Mouse (Mus musculus): ENCODE data around the gene Nkapd1. TPM values are rescaled to one million over a fixed set of nuclear protein-coding genes. Genes with fewer than 3 reads are reported as not detected.
"Not testable (repeated sequence)": the region's sequence is repeated elsewhere in the genome, so short reads cannot be mapped to it uniquely, and the experiment has no call there.

The Nkapd1 gene
- polyA plus RNA-seq, 1 experiment from 2014 or later: 15.1 TPM

DNA sequence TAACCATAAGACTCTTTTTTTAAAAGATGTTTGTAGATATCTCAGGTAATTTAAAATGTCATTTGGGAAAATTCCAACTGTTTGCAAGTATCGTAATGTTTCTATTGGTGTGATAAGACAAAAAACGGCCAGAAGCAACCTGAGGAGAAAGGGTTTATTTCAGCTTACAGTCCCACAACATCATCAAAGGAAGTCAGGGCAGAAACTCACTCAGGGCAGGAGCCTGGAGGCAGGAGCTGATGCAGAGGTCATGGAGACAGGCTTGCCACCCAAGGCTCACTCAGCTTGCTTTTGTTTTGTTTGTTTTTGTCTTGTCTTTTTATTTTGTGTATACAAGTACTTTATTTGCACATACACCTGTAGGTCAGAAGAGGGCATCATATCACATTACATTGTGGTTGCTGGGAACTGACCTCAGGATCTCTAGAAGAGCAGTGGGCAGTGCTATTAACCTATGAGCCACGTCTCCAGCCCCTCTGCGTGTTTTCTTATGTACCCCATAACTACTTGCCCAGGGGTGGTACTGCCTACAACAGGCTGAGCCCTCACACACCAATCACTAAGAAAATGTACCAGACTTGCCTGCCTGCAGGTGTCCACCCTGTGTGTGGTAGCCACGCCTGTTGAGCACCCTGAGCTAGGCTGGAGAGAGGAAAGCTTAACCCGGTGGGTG lies 14.9 kb upstream of the Nkapd1 start:
- Histone ChIP-seq H3K4me1 (no peaks in the 10 kb centered on the region), H3K4me3 (no peak overlapping the region), H3K36me3 (peaks cover 46% of the 10 kb centered on the region), H3K4me2 (no peak overlapping the region), H3K9me3 (no peaks in the 10 kb centered on the region), H3K27me3 (replicated peaks) (no peaks in the 10 kb centered on the region), H3K27ac (replicated peaks) (no peak overlapping the region), H3K9ac (no peak overlapping the region)
- 82% methylated on average over 6 of the region's 6 CpGs for WGBS
- no peak for ATAC-seq (ENCODE audit: extremely low read depth, insufficient number of reproducible peaks, low FRiP score, low TSS enrichment)

- H3K4me1 ChIP-seq; H3K27ac ChIP-seq (replicated peaks); H3K9ac ChIP-seq; H3K4me2 ChIP-seq; H3K4me3 ChIP-seq; H3K9me3 ChIP-seq; ATAC-seq (ENCODE audit: extremely low read depth, insufficient number of reproducible peaks, low FRiP score, low TSS enrichment); H3K27me3 ChIP-seq (replicated peaks): not testable (repeated sequence)
- H3K36me3 ChIP-seq: peaks cover 33% of the 10 kb centered on the region
- 89% methylated on average over 6 of the region's 8 CpGs for WGBS
Observed at GRCm38 (mm10) chr9:50630903-50631302, 13.6 kb upstream of the Nkapd1 start.

DNA sequence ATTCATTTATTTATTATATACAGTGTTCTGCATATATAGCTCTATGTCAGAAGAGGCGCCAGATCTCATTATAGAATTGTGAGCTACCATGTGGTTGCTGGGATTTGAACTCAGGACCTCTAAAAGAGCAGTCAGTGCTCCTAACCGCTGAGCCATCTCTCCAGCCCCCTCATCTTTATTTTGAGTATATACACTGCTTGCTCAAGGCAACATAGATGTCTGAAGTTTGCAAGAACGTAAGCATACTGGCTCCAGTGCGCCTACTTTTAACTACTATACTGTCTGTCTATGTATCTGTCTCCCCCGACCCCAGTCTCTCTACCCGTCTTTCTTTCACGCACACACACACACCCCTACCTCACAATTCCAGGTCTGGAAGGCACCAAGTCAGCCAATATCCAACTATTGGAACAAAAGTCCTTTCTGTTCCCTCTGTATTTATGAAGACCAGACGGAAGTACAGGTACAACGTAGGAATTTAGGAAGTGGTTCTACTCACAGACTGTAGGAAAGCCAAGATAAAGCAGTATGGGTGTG lies 598 bp upstream of the Nkapd1 start:
- no peak overlapping the region for H3K27ac ChIP-seq (replicated peaks)
- WGBS: 56% methylated on average over 9 of the region's 9 CpGs
- peak overlapping the region; percentile 91 for H3K4me2 ChIP-seq
- H3K27me3 ChIP-seq (replicated peaks): no peaks in the 10 kb centered on the region
- H3K4me3 ChIP-seq: peak overlapping the region; percentile 99
- H3K36me3 ChIP-seq: peaks cover 25% of the 10 kb centered on the region
- peaks cover 15% of the 10 kb centered on the region for H3K4me1 ChIP-seq
- peak overlapping the region; percentile 96; the same call in 1 of the 2 replicates for H3K9ac ChIP-seq
- ATAC-seq (ENCODE audit: extremely low read depth, insufficient number of reproducible peaks, low FRiP score, low TSS enrichment): no peak
- no peaks in the 10 kb centered on the region for H3K9me3 ChIP-seq

GRCm38 (mm10) chr9:50616161-50616560 lies 1.1 kb downstream of the Nkapd1 start:
- no peak for ATAC-seq (ENCODE audit: extremely low read depth, insufficient number of reproducible peaks, low FRiP score, low TSS enrichment)
- WGBS: 35% methylated on average over 11 of the region's 11 CpGs

DNA sequence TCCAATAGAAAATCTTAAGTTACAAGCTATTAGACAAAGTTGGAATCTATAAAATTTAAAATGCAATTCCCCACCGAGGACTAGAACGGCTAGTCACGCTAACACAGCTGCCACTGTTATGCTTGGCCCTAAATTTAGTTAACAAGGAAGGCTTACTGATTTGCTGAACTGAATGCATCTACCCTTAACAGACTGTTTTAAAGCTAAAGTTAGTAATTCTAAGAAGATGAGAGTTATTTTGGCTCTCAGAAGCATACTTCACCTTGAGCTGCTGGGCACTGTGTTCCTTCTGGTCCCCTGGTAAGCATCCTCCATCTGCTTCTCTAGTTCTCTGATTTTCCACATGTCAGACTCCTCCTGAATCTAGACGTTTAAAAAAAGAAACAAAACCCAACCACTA lies 5.1 kb downstream of the Nkapd1 start:
- Histone ChIP-seq H3K9ac (no peak overlapping the region), H3K4me3 (no peak overlapping the region), H3K9me3 (no peaks in the 10 kb centered on the region), H3K4me2 (no peak overlapping the region), H3K27ac (replicated peaks) (no peak overlapping the region), H3K4me1 (peaks cover 10% of the 10 kb centered on the region), H3K27me3 (replicated peaks) (no peaks in the 10 kb centered on the region), H3K36me3 (peaks cover 81% of the 10 kb centered on the region)
- ATAC-seq (ENCODE audit: extremely low read depth, insufficient number of reproducible peaks, low FRiP score, low TSS enrichment): no peak
- WGBS: 88% methylated on average over 4 of the region's 4 CpGs

More at GRCm38 (mm10) chr9:50616161-50616560, 1.1 kb downstream of the Nkapd1 start:
- Histone ChIP-seq H3K4me2 (peak overlapping the region; percentile 91), H3K9ac (peak overlapping the region; percentile 96), H3K36me3 (peaks cover 42% of the 10 kb centered on the region), H3K27me3 (replicated peaks) (no peaks in the 10 kb centered on the region), H3K4me1 (peaks cover 15% of the 10 kb centered on the region), H3K4me3 (peak overlapping the region; percentile 99), H3K9me3 (no peaks in the 10 kb centered on the region), H3K27ac (replicated peaks) (no peak overlapping the region; the same call in 1 of the 2 replicates)

DNA sequence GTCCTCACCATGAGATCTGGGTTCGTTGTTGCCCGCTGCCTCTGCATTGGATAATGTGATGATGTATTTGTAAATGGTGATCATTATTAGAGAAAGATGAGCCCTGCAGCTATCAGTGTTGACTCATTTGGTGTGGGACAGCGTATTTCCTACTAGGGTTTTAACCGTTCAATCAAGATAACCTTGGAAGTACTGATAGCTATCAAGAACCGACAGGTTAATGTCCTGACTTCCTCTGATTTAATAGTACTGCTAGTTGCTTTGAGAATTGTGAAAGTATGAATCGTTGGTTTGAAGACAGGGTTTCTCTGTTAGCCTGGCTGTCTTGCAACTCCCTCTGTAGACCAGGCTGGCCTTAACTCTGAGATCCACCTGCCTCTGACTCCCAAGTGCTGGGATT lies 12.9 kb downstream of the Nkapd1 start:
- WGBS: 0% methylated on average over 6 of the region's 6 CpGs
- no peak for ATAC-seq (ENCODE audit: extremely low read depth, insufficient number of reproducible peaks, low FRiP score, low TSS enrichment)

GRCm38 (mm10) chr9:50603998-50604324 lies 13.3 kb downstream of the Nkapd1 start:
- peaks cover 62% of the 10 kb centered on the region for H3K36me3 ChIP-seq
- H3K9me3 ChIP-seq: no peaks in the 10 kb centered on the region
- peaks cover 36% of the 10 kb centered on the region for H3K4me1 ChIP-seq
- peak overlapping the region; percentile 95 for H3K9ac ChIP-seq
- H3K27me3 ChIP-seq (replicated peaks): no peaks in the 10 kb centered on the region
- 0% methylated on average over 24 of the region's 24 CpGs for WGBS
- peak overlapping the region; percentile 92 for H3K27ac ChIP-seq (replicated peaks)
- peak; percentile 81 for ATAC-seq (ENCODE audit: extremely low read depth, insufficient number of reproducible peaks, low FRiP score, low TSS enrichment)
- peak overlapping the region; percentile 93 for H3K4me3 ChIP-seq
- peak overlapping the region; percentile 92 for H3K4me2 ChIP-seq

More for the DNA sequence above, 12.9 kb downstream of the Nkapd1 start:
- H3K27ac ChIP-seq (replicated peaks): peak overlapping the region; percentile 92
- H3K4me2 ChIP-seq: peak overlapping the region; percentile 92
- H3K4me3 ChIP-seq: peak overlapping the region; percentile 93
- H3K9me3 ChIP-seq: no peaks in the 10 kb centered on the region
- peak overlapping the region; percentile 95 for H3K9ac ChIP-seq
- H3K36me3 ChIP-seq: peaks cover 61% of the 10 kb centered on the region
- peaks cover 36% of the 10 kb centered on the region for H3K4me1 ChIP-seq
- H3K27me3 ChIP-seq (replicated peaks): no peaks in the 10 kb centered on the region

GRCm38 (mm10) chr9:50603189-50603997 lies 13.9 kb downstream of the Nkapd1 start, which contains the start of the genes Sdhd and Timm8b:
TSS of gene Sdhd (minus strand) at chr9:50603812.
TSS of gene Timm8b (plus strand) at chr9:50603910.
- peak; percentile 85 for ATAC-seq (ENCODE audit: extremely low read depth, insufficient number of reproducible peaks, low FRiP score, low TSS enrichment)
- peaks cover 36% of the 10 kb centered on the region for H3K4me1 ChIP-seq
- no peaks in the 10 kb centered on the region for H3K9me3 ChIP-seq
- peak within 1 kb of the TSS; percentile 92 for H3K4me2 ChIP-seq
- peak within 1 kb of the TSS; percentile 92 for H3K27ac ChIP-seq (replicated peaks)
- no peaks in the 10 kb centered on the region for H3K27me3 ChIP-seq (replicated peaks)
- WGBS: under 1% methylated on average over 48 of the region's 48 CpGs
- H3K36me3 ChIP-seq: peaks cover 62% of the 10 kb centered on the region
- H3K4me3 ChIP-seq: peak within 1 kb of the TSS; percentile 93
- H3K9ac ChIP-seq: peak within 1 kb of the TSS; percentile 95

DNA sequence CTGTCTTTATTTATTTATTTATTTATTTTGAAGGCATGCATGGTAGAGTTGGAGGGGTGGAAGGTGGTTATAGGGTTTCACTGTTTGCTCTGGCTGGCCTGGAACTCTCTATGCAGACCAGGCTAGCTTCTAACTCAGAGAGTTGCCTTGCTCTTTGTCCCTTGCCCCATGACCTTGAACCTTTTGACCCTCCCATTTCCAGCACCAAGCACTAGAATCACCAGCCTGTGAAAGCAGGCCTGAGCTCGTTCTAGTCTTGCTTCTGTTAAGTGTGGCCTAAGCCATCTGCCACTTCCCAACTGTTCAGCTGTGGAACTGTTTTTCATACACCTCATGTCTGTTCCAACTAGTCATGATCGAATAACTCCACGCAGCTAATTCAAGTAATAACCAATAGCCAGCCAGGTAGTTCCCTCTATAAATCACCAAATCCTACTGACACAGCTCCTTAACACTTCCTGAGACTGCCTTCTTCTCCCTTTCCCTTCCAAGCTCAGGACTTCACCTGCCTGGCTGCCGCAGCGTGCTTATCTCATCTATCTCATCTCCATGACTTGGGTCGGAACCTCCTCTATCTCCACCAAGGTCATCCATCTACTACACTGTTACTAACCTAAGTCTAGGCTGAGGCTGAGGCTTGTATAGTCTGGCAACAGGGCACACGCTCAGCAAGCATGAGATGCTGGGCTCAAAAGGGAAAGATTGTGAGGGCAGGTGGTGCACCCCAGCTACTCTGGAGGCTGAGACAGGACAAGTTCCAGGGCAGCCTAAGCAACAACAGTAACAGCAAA lies 15.0 kb downstream of the Nkapd1 start:
- WGBS: 66% methylated on average over 7 of the region's 7 CpGs
- Histone ChIP-seq H3K36me3 (peaks cover 62% of the 10 kb centered on the region), H3K4me2 (peak overlapping the region; percentile 92), H3K9ac (peak overlapping the region; percentile 95), H3K4me1 (peaks cover 36% of the 10 kb centered on the region), H3K27me3 (replicated peaks) (no peaks in the 10 kb centered on the region), H3K9me3 (no peaks in the 10 kb centered on the region), H3K27ac (replicated peaks) (peak overlapping the region; percentile 21), H3K4me3 (peak overlapping the region; percentile 93)
- ATAC-seq (ENCODE audit: extremely low read depth, insufficient number of reproducible peaks, low FRiP score, low TSS enrichment): no peak

DNA sequence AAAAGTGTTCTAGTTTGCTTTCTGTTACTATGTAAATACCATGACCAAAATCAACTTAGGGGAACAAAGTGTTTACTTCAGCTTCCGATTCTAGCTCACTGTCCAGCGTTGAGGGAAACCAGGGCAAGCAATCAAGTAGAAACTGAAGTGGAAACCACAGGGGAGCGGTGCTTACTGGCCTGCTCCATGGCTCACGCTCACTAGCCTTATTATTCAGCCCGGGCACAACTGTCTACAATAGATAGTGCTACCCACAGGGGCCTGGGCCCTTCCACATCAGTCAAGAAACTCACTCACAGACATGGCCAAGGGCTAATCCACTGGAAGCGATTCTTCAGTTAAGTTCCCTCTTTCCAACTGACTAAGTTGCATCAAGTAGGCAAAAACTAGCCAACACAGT lies 15.7 kb downstream of the Nkapd1 start:
- Histone ChIP-seq H3K27me3 (replicated peaks) (no peaks in the 10 kb centered on the region), H3K4me3 (peak overlapping the region; percentile 93), H3K9me3 (no peaks in the 10 kb centered on the region), H3K9ac (peak overlapping the region; percentile 61; the same call in 1 of the 2 replicates), H3K27ac (replicated peaks) (peak overlapping the region; percentile 13), H3K36me3 (peaks cover 63% of the 10 kb centered on the region), H3K4me1 (peaks cover 36% of the 10 kb centered on the region), H3K4me2 (peak overlapping the region; percentile 92)
- WGBS: 55% methylated on average over 6 of the region's 6 CpGs
- ATAC-seq (ENCODE audit: extremely low read depth, insufficient number of reproducible peaks, low FRiP score, low TSS enrichment): no peak

DNA sequence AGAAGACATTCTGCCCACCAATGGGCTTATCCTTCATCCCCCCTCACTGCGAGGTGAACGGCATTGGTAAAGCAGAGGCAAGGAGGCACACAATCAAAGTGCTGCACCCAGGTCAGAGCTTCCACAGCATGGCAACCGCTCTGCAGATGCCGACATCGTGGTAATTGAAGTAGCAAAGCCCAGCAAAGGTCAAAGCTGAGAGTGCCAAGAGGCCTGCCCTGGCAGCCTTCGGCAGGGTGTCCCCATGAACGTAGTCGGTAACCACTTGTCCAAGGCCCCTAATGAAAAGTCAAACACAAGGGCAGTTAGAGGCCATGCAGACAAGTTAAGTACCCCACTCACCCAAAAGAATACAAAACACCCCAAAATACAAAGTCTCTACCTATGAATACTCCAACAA lies 20.3 kb downstream of the Nkapd1 start:
- no peak overlapping the region for H3K27ac ChIP-seq (replicated peaks)
- ATAC-seq (ENCODE audit: extremely low read depth, insufficient number of reproducible peaks, low FRiP score, low TSS enrichment): no peak
- peaks cover 67% of the 10 kb centered on the region for H3K36me3 ChIP-seq
- WGBS: 86% methylated on average over 8 of the region's 8 CpGs
- H3K27me3 ChIP-seq (replicated peaks): no peaks in the 10 kb centered on the region
- no peaks in the 10 kb centered on the region for H3K9me3 ChIP-seq
- H3K4me1 ChIP-seq: peaks cover 17% of the 10 kb centered on the region
- no peak overlapping the region for H3K4me2 ChIP-seq
- no peak overlapping the region for H3K4me3 ChIP-seq
- no peak overlapping the region for H3K9ac ChIP-seq
